ENCODE assay signal across 10 mouse cellular contexts in genomic region chr2:163575248-163575647, GRCm38 (mm10). TPM values are rescaled to one million over a fixed set of nuclear protein-coding genes. Genes with fewer than 3 reads are reported as not detected.
DNase-seq lines count a peak whose midpoint lies in the region; ATAC-seq and TF ChIP-seq lines count a peak whose summit lies in the region.
"Had no signal": no experiment of that assay in that cellular context is flagged by ENCODE, and none has a peak within 500 bp of the region (broad histone marks: within the 10 kb centered on the region; RNA-seq: fewer than 3 reads in every experiment).

No protein-coding gene starts in this region.

- no peak overlapping the region for H3K27ac ChIP-seq in liver, embryonic 14.5 days
- H3K27ac ChIP-seq: forebrain, embryonic 13.5 days; limb, embryonic 15.5 days had no signal

- no peak for TF ChIP-seq CTCF in liver, embryonic 14.5 days (IDR thresholded peaks at IDR 0.05; ENCODE audit: low read depth)

- intact Hi-C loops in heart, postnatal 25 days (cut with DNase I), result no loop called here

- no peak overlapping the region for H3K4me3 ChIP-seq in liver, embryonic 14.5 days (ENCODE audit: insufficient read depth in 1 of 2, low read depth in 2 of 2, low read length in 2 of 2)
- H3K4me3 ChIP-seq: forebrain, embryonic 13.5 days; limb, embryonic 15.5 days had no signal

- TF ChIP-seq EP300 in liver, embryonic 14.5 days (IDR thresholded peaks at IDR 0.05; ENCODE audit: low read depth), result no peak

- H3K9me3 ChIP-seq in liver, embryonic 14.5 days (ENCODE audit: control insufficient read depth, low read length), result no peaks in the 10 kb centered on the region
- H3K9me3 ChIP-seq: forebrain, embryonic 13.5 days; limb, embryonic 15.5 days had no signal

- no peaks in the 10 kb centered on the region; the same call in 1 of the 2 replicates for H3K27me3 ChIP-seq in liver, embryonic 14.5 days (ENCODE audit: control insufficient read depth, insufficient read depth, low read length)
- H3K27me3 ChIP-seq: forebrain, embryonic 13.5 days had no signal

- 21% methylated on average over 11 of the region's 11 CpGs for WGBS in liver, embryonic 14.5 days (ENCODE audit: insufficient replicate concordance)

- DNase-seq in heart, adult 11 months, result peak; percentile 95
- DNase-seq in heart, postnatal 25 days (ENCODE audit: low spot score), result no peak
- DNase-seq in retina, postnatal 1 day, result peak; percentile 20
- DNase-seq in retina, embryonic 14.5 days (ENCODE audit: low spot score), result no peak
- DNase-seq in liver, embryonic 14.5 days (ENCODE audit: low read depth in 3 of 3, low spot score in 3 of 3), result no peak
- no peak for DNase-seq in right cerebral cortex, postnatal 4 days
- DNase-seq in left cerebral cortex, adult 18-20 months (ENCODE audit: low spot score in 2 of 2), result no peak
- no peak for DNase-seq in ovary, postnatal 36 days (ENCODE audit: low spot score)

- no peak overlapping the region for H3K9ac ChIP-seq in liver, embryonic 14.5 days (replicated peaks)
- H3K9ac ChIP-seq: forebrain, embryonic 13.5 days; limb, embryonic 15.5 days had no signal

- 0 out of 2 replicates have a peak, but pooled peaks have one; percentile 22 for ATAC-seq in liver, embryonic 14.5 days (ENCODE audit: insufficient read depth)
- ATAC-seq: forebrain, embryonic 13.5 days had no signal

- H3K4me1 ChIP-seq in liver, embryonic 14.5 days (replicated peaks; ENCODE audit: control insufficient read depth in 2 of 2, insufficient read depth in 2 of 2, low read length in 1 of 2), result peaks cover 0 to 9% of the 10 kb centered on the region in 2 experiments; a peak in 2 of 4 replicates
- H3K4me1 ChIP-seq: forebrain, embryonic 13.5 days; limb, embryonic 15.5 days had no signal

- H3K36me3 ChIP-seq in liver, embryonic 14.5 days (replicated peaks; ENCODE audit: control insufficient read depth, insufficient read depth, low read depth), result no peaks in the 10 kb centered on the region
- H3K36me3 ChIP-seq: limb, embryonic 15.5 days had no signal

- H3K4me2 ChIP-seq in liver, embryonic 14.5 days (ENCODE audit: low read depth), result peak overlapping the region; percentile 28; the same call in 1 of the 2 replicates
- H3K4me2 ChIP-seq: forebrain, embryonic 13.5 days; limb, embryonic 15.5 days had no signal

RNA-seq across cellular contexts. Expression of gene Ttpal, which starts 26.9 kb away (rescaled TPM):
- 1 to 10 TPM; 7.9 to 9.7 TPM for total RNA-seq in heart, postnatal 25 days (2021)
- 3.4 and 5.3 TPM in 2 replicates for polyA plus RNA-seq in liver, embryonic 14.5 days (2012; rRNA removed)
- polyA plus RNA-seq in liver, embryonic 14.5 days (2014; fragmentation: Nextera tagmentation; extraction: Ambion mirVana), result 10.0 and 11.5 TPM in 2 replicates
- 10 to 100 TPM; 66.3 to 68.8 TPM for total RNA-seq in left cerebral cortex, adult 18-20 months (2021)

Comparison
In these comparisons a context has a peak if more than half of its experiments do, and no peak if none do; other contexts are left out.
1. DNase-seq: peak in heart, adult 11 months (single experiment) and retina, postnatal 1 day (single experiment); none in heart, postnatal 25 days (single experiment), retina, embryonic 14.5 days (single experiment), liver, embryonic 14.5 days (0 of 3), right cerebral cortex, postnatal 4 days (single experiment), left cerebral cortex, adult 18-20 months (0 of 2) and ovary, postnatal 36 days (single experiment).
2. RNA of gene Ttpal, which starts 26.9 kb away (total RNA-seq): 66.3 to 68.8 TPM in left cerebral cortex, adult 18-20 months; 7.9 to 9.7 TPM in heart, postnatal 25 days; every median in the first group is over 4 times any median in the second.